Mouse (Mus musculus) CH12.LX (cell line): ENCODE data around the gene Eml3.

Source experiments
- CTCF ChIP-seq, 2 experiments: IDR thresholded peaks in 1 of 2; conservative IDR thresholded peaks in 1 of 2; 2 replicates each; pipeline ENCODE4 v1.5.1; 2011 to 2012; ENCODE audit warnings: low read depth in 2 of 2, low read length in 2 of 2, improper control_type of control experiment in 1 of 2, inconsistent platforms in 1 of 2, mild to moderate bottlenecking in 1 of 2, moderate library complexity in 1 of 2
- EP300 ChIP-seq: IDR thresholded peaks from 2 replicates; pipeline ENCODE4 v1.6.1; 2011; ENCODE audit warnings: low read length, improper control_type of control experiment
- MAFK ChIP-seq: IDR thresholded peaks from 2 replicates; pipeline ENCODE4 v1.6.1; 2011; ENCODE audit warnings: low read length, improper control_type of control experiment; ENCODE audit not compliant: insufficient replicate concordance
- MAX ChIP-seq: IDR thresholded peaks from 2 replicates; pipeline ENCODE4 v1.6.1; 2011; ENCODE audit warnings: low read length, improper control_type of control experiment
- MAZ ChIP-seq: IDR thresholded peaks from 2 replicates; pipeline ENCODE4 v1.6.1; 2012; ENCODE audit warnings: low read depth, mild to moderate bottlenecking, inconsistent platforms, low read length, improper control_type of control experiment, moderate library complexity
- POLR2A ChIP-seq: IDR thresholded peaks from 2 replicates; pipeline ENCODE4 v1.6.1; 2011; ENCODE audit warnings: low read depth, mild to moderate bottlenecking, improper control_type of control experiment, low read length
- POLR2AphosphoS2 ChIP-seq: IDR thresholded peaks from 2 replicates; pipeline ENCODE4 v1.6.1; 2011; ENCODE audit warnings: low read depth, low read length, improper control_type of control experiment
- USF1 ChIP-seq: IDR thresholded peaks from 2 replicates; pipeline ENCODE4 v1.6.1; 2014; ENCODE audit warnings: low read depth, mild to moderate bottlenecking, inconsistent platforms, low read length, improper control_type of control experiment
- ZC3H11A ChIP-seq: IDR thresholded peaks from 2 replicates; pipeline ENCODE4 v1.6.1; 2012; ENCODE audit warnings: low read depth, mild to moderate bottlenecking, inconsistent platforms, low read length, improper control_type of control experiment

DNA sequence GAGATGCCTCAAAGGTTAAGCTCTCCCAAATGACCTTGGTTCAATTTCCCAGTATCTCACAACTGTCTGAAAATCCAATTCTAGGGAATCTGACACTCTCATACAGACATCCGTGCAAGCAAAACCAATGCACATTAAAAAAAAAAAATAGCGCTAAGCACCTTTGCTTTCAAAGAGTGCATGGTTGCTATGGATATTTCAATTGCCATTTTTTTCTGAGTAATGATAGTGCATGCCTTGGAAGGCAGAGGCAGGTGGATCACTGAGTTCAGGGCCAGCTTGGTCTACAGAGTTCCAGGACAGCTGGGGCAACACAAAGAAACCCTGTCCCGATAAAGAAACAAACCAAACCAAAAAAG is 48.3 kb upstream of the Eml3 start:
- TF ChIP-seq POLR2A = no peak
- no peak for TF ChIP-seq MAFK
- TF ChIP-seq CTCF (conservative IDR thresholded peaks at IDR 0.05 in 1 of 2, IDR thresholded peaks at IDR 0.05 in 1 of 2; ENCODE audit: low read depth in 2 of 2, low read length in 2 of 2) = no peak
- TF ChIP-seq MAZ = no peak; the same call in 1 of the 2 replicates
- no peak for TF ChIP-seq EP300
- TF ChIP-seq USF1 = no peak
- TF ChIP-seq MAX = no peak
- no peak for TF ChIP-seq POLR2AphosphoS2
- no peak for TF ChIP-seq ZC3H11A
